In the genomic region with DNA sequence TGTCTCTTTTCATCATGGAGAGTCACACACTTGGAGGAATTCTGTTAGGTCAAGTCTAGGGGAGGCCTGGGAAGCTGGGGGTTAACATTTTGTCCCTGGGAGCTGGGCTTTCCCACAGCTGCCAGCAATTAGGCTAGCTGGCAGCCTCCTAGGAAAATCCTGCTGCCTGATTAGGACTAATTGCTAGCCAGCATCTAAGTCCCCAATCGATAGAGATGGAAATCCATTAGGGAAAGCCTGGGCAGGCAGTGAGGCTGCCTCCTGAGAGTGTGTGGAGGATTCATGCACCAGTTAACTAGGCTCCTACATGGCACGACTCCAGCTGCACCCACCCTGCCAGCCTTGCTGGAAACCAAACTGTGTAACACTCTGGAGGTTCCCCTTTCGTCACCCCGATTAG, we compare ENCODE assay signal across 9 mouse cellular contexts. TPM values are rescaled to one million over a fixed set of nuclear protein-coding genes. Genes with fewer than 3 reads are reported as not detected.
DNase-seq lines count a peak whose midpoint lies in the region; ATAC-seq lines count a peak whose summit lies in the region.
"Had no signal": no experiment of that assay in that cellular context is flagged by ENCODE, and none has a peak within 500 bp of the region (broad histone marks: within the 10 kb centered on the region; RNA-seq: fewer than 3 reads in every experiment).

No protein-coding gene starts in this region.

- no peaks in the 10 kb centered on the region for H3K27me3 ChIP-seq in midbrain, embryonic 12.5 days
- no peaks in the 10 kb centered on the region for H3K27me3 ChIP-seq in midbrain, embryonic 10.5 days (ENCODE audit: low read depth, poor library complexity, severe bottlenecking)
- H3K27me3 ChIP-seq in forebrain, embryonic 15.5 days: no peaks in the 10 kb centered on the region

- peaks cover 10% of the 10 kb centered on the region for H3K4me1 ChIP-seq in midbrain, embryonic 12.5 days
- peaks cover 7% of the 10 kb centered on the region; the same call in 1 of the 2 replicates for H3K4me1 ChIP-seq in midbrain, embryonic 10.5 days
- H3K4me1 ChIP-seq in forebrain, embryonic 15.5 days: peaks cover 15% of the 10 kb centered on the region

- ATAC-seq in midbrain, embryonic 12.5 days (ENCODE audit: low FRiP score, low read depth): peak; percentile 74; the same call in 1 of the 2 replicates
- peak; percentile 93 for ATAC-seq in forebrain, embryonic 15.5 days (replicated peaks)

- no peaks in the 10 kb centered on the region for H3K9me3 ChIP-seq in midbrain, embryonic 12.5 days
- no peaks in the 10 kb centered on the region for H3K9me3 ChIP-seq in midbrain, embryonic 10.5 days (replicated peaks)
- no peaks in the 10 kb centered on the region for H3K9me3 ChIP-seq in forebrain, embryonic 15.5 days

- H3K9ac ChIP-seq in midbrain, embryonic 12.5 days (replicated peaks): no peak overlapping the region
- no peak overlapping the region for H3K9ac ChIP-seq in forebrain, embryonic 15.5 days (replicated peaks)

- H3K4me3 ChIP-seq in midbrain, embryonic 12.5 days: no peak overlapping the region
- H3K4me3 ChIP-seq in midbrain, embryonic 10.5 days: no peak overlapping the region
- no peak overlapping the region for H3K4me3 ChIP-seq in forebrain, embryonic 15.5 days

- DNase-seq in midbrain, embryonic 10.5 days (ENCODE audit: low spot score): no peak
- peak; percentile 24 to 46 for DNase-seq in layer of hippocampus, postnatal 25 days (ENCODE audit: extremely low spot score in 1 of 2, low spot score in 1 of 2)
- peak; percentile 43 for DNase-seq in retina, postnatal 7 days (ENCODE audit: low read depth, low spot score)
- DNase-seq in spleen, adult 12 weeks (ENCODE audit: low spot score): no peak
- no peak for DNase-seq in spleen, postnatal 36 days (ENCODE audit: low spot score in 2 of 2)
- no peak for DNase-seq in heart, adult 8-10 months (ENCODE audit: low spot score)

- no peak overlapping the region for H3K4me2 ChIP-seq in midbrain, embryonic 12.5 days (replicated peaks)
- H3K4me2 ChIP-seq in forebrain, embryonic 15.5 days (replicated peaks): no peak overlapping the region

- no peaks in the 10 kb centered on the region for H3K36me3 ChIP-seq in midbrain, embryonic 12.5 days
- H3K36me3 ChIP-seq in midbrain, embryonic 10.5 days: no peaks in the 10 kb centered on the region
- H3K36me3 ChIP-seq in forebrain, embryonic 15.5 days: no peaks in the 10 kb centered on the region

- no peak overlapping the region for H3K27ac ChIP-seq in midbrain, embryonic 12.5 days (replicated peaks)
- H3K27ac ChIP-seq in midbrain, embryonic 10.5 days (replicated peaks): no peak overlapping the region
- H3K27ac ChIP-seq in forebrain, embryonic 15.5 days (replicated peaks): peak overlapping the region; percentile 75
- H3K27ac ChIP-seq: macrophage had no signal

- WGBS in midbrain, embryonic 12.5 days: 50% methylated on average over 4 of the region's 4 CpGs
- WGBS in midbrain, embryonic 10.5 days: 59% methylated on average over 4 of the region's 4 CpGs
- WGBS in forebrain, embryonic 15.5 days: 11% methylated on average over 4 of the region's 4 CpGs

RNA-seq across cellular contexts. Expression of gene Xrcc2, which starts 39.5 kb away (rescaled TPM):
- 9.3 and 10.2 TPM in 2 replicates for polyA plus RNA-seq in midbrain, embryonic 12.5 days (2016; fragmentation: Nextera tagmentation; extraction: Ambion mirVana)
- 15.7 and 17.3 TPM in 2 replicates for polyA plus RNA-seq in midbrain, embryonic 10.5 days (2016; fragmentation: Nextera tagmentation; extraction: Ambion mirVana)
- polyA plus RNA-seq in forebrain, embryonic 15.5 days (2015; fragmentation: Nextera tagmentation; extraction: Ambion mirVana): 6.6 and 7.7 TPM in 2 replicates
- total RNA-seq in layer of hippocampus, postnatal 25 days (2021): 1 to 10 TPM; 4.4 to 5.0 TPM
- total RNA-seq in heart, adult 8-10 months (2022): 1 to 10 TPM; 4.8 to 6.3 (median 5.8) TPM

Comparison
In these comparisons a context has a peak if more than half of its experiments do, and no peak if none do; other contexts are left out.
1. DNase-seq: peak in layer of hippocampus, postnatal 25 days (2 of 2) and retina, postnatal 7 days (single experiment); none in midbrain, embryonic 10.5 days (single experiment), spleen, adult 12 weeks (single experiment), spleen, postnatal 36 days (0 of 2) and heart, adult 8-10 months (single experiment).